Mouse (Mus musculus): Measurements from ENCODE around the gene Grhpr. TPM values are rescaled to one million over a fixed set of nuclear protein-coding genes. Genes with fewer than 3 reads are reported as not detected.

The Grhpr gene
- polyA plus RNA-seq, 1 experiment from 2014 or later = 29.2 TPM

- no peaks in the 10 kb centered on the region for H3K9me3 ChIP-seq
- 73% methylated on average over 9 of the region's 9 CpGs for WGBS
- H3K27ac ChIP-seq (replicated peaks) = no peak overlapping the region
- no peaks in the 10 kb centered on the region for H3K36me3 ChIP-seq
- H3K9ac ChIP-seq = no peak overlapping the region
- no peak for ATAC-seq (ENCODE audit: low FRiP score, low read depth)
- no peaks in the 10 kb centered on the region for H3K27me3 ChIP-seq
- no peak overlapping the region for H3K4me2 ChIP-seq
- no peaks in the 10 kb centered on the region for H3K4me1 ChIP-seq (replicated peaks)
- no peak overlapping the region for H3K4me3 ChIP-seq
These were observed 28.2 kb upstream of the Grhpr start for GRCm38 (mm10) chr4:44953041-44953440.

- no peaks in the 10 kb centered on the region for H3K9me3 ChIP-seq
- ATAC-seq (ENCODE audit: low FRiP score, low read depth) = no peak
- no peak overlapping the region for H3K4me3 ChIP-seq
- no peak overlapping the region for H3K4me2 ChIP-seq
- no peaks in the 10 kb centered on the region for H3K27me3 ChIP-seq
- H3K9ac ChIP-seq = no peak overlapping the region
- H3K4me1 ChIP-seq (replicated peaks) = no peaks in the 10 kb centered on the region
- whole genome bisulfite sequencing = 92% methylated on average over 9 of the region's 9 CpGs
- no peaks in the 10 kb centered on the region for H3K36me3 ChIP-seq
- no peak overlapping the region for H3K27ac ChIP-seq (replicated peaks)
These were observed 22.4 kb upstream of the Grhpr start for GRCm38 (mm10) chr4:44958776-44959175.

GRCm38 (mm10) chr4:44959220-44959619, 22.0 kb upstream of the Grhpr start:
- Histone ChIP-seq H3K4me3 (no peak overlapping the region), H3K36me3 (no peaks in the 10 kb centered on the region), H3K9me3 (no peaks in the 10 kb centered on the region), H3K27ac (replicated peaks) (no peak overlapping the region), H3K9ac (no peak overlapping the region), H3K27me3 (no peaks in the 10 kb centered on the region), H3K4me2 (no peak overlapping the region), H3K4me1 (replicated peaks) (no peaks in the 10 kb centered on the region)
- WGBS = 90% methylated on average over 13 of the region's 13 CpGs
- ATAC-seq (ENCODE audit: low FRiP score, low read depth) = no peak

GRCm38 (mm10) chr4:44963156-44963555, 18.0 kb upstream of the Grhpr start:
- Histone ChIP-seq H3K27me3 (no peaks in the 10 kb centered on the region), H3K9ac (no peak overlapping the region), H3K4me2 (no peak overlapping the region), H3K36me3 (no peaks in the 10 kb centered on the region), H3K4me1 (replicated peaks) (no peaks in the 10 kb centered on the region), H3K27ac (replicated peaks) (no peak overlapping the region), H3K9me3 (no peaks in the 10 kb centered on the region), H3K4me3 (no peak overlapping the region)
- WGBS = 76% methylated on average over 11 of the region's 11 CpGs
- no peak for ATAC-seq (ENCODE audit: low FRiP score, low read depth)

GRCm38 (mm10) chr4:44965175-44965574, 16.0 kb upstream of the Grhpr start:
- Histone ChIP-seq H3K4me1 (replicated peaks) (no peaks in the 10 kb centered on the region), H3K9me3 (no peaks in the 10 kb centered on the region), H3K9ac (no peak overlapping the region), H3K36me3 (no peaks in the 10 kb centered on the region), H3K4me3 (no peak overlapping the region), H3K27ac (replicated peaks) (no peak overlapping the region), H3K4me2 (no peak overlapping the region), H3K27me3 (no peaks in the 10 kb centered on the region)
- no peak for ATAC-seq (ENCODE audit: low FRiP score, low read depth)
- 88% methylated on average over 2 of the region's 2 CpGs for WGBS

- Histone ChIP-seq H3K27me3 (no peaks in the 10 kb centered on the region), H3K27ac (replicated peaks) (no peak overlapping the region), H3K4me3 (no peak overlapping the region), H3K4me1 (replicated peaks) (no peaks in the 10 kb centered on the region), H3K9ac (no peak overlapping the region), H3K4me2 (no peak overlapping the region), H3K36me3 (no peaks in the 10 kb centered on the region), H3K9me3 (no peaks in the 10 kb centered on the region)
- ATAC-seq (ENCODE audit: low FRiP score, low read depth) = no peak
- WGBS = 89% methylated on average over 3 of the region's 3 CpGs
These were observed 15.5 kb upstream of the Grhpr start for GRCm38 (mm10) chr4:44965736-44966135.

- H3K4me1 ChIP-seq (replicated peaks) = no peaks in the 10 kb centered on the region
- no peaks in the 10 kb centered on the region for H3K9me3 ChIP-seq
- no peaks in the 10 kb centered on the region for H3K36me3 ChIP-seq
- H3K27ac ChIP-seq (replicated peaks) = no peak overlapping the region
- no peak overlapping the region for H3K4me2 ChIP-seq
- no peaks in the 10 kb centered on the region for H3K27me3 ChIP-seq
- H3K4me3 ChIP-seq = no peak overlapping the region
- 87% methylated on average over 8 of the region's 8 CpGs for WGBS
- H3K9ac ChIP-seq = no peak overlapping the region
- ATAC-seq (ENCODE audit: low FRiP score, low read depth) = no peak
These were observed 13.8 kb upstream of the Grhpr start for GRCm38 (mm10) chr4:44967402-44967801.

GRCm38 (mm10) chr4:44970056-44970455, 11.1 kb upstream of the Grhpr start:
- WGBS = 92% methylated on average over 7 of the region's 7 CpGs
- Histone ChIP-seq H3K27me3 (no peaks in the 10 kb centered on the region), H3K4me2 (no peak overlapping the region), H3K9ac (no peak overlapping the region), H3K4me1 (replicated peaks) (peaks cover 5% of the 10 kb centered on the region; the same call in 1 of the 2 replicates), H3K4me3 (no peak overlapping the region), H3K9me3 (no peaks in the 10 kb centered on the region), H3K36me3 (no peaks in the 10 kb centered on the region), H3K27ac (replicated peaks) (no peak overlapping the region)
- no peak for ATAC-seq (ENCODE audit: low FRiP score, low read depth)

GRCm38 (mm10) chr4:44970612-44971110, 10.5 kb upstream of the Grhpr start:
- no peak overlapping the region for H3K27ac ChIP-seq (replicated peaks)
- H3K9ac ChIP-seq = no peak overlapping the region
- no peaks in the 10 kb centered on the region for H3K27me3 ChIP-seq
- H3K4me1 ChIP-seq (replicated peaks) = peaks cover 5% of the 10 kb centered on the region; the same call in 1 of the 2 replicates
- H3K9me3 ChIP-seq = no peaks in the 10 kb centered on the region
- H3K4me3 ChIP-seq = no peak overlapping the region
- no peak for ATAC-seq (ENCODE audit: low FRiP score, low read depth)
- H3K4me2 ChIP-seq = no peak overlapping the region
- WGBS = 25% methylated on average over 10 of the region's 10 CpGs
- H3K36me3 ChIP-seq = no peaks in the 10 kb centered on the region

- Histone ChIP-seq H3K27ac (replicated peaks) (no peak overlapping the region), H3K4me2 (peak overlapping the region; percentile 37), H3K4me3 (no peak overlapping the region), H3K27me3 (no peaks in the 10 kb centered on the region), H3K9me3 (no peaks in the 10 kb centered on the region), H3K36me3 (no peaks in the 10 kb centered on the region), H3K9ac (no peak overlapping the region), H3K4me1 (replicated peaks) (peaks cover 5% of the 10 kb centered on the region; the same call in 1 of the 2 replicates)
- WGBS = 12% methylated on average over 9 of the region's 9 CpGs
- 0 out of 2 replicates have a peak, but pooled peaks have one; percentile 52 for ATAC-seq (ENCODE audit: low FRiP score, low read depth)
These were observed 7.7 kb upstream of the Grhpr start for GRCm38 (mm10) chr4:44973450-44973849.

GRCm38 (mm10) chr4:44973871-44974270, 7.3 kb upstream of the Grhpr start:
- 57% methylated on average over 14 of the region's 14 CpGs for WGBS
- H3K4me1 ChIP-seq (replicated peaks) = peaks cover 5% of the 10 kb centered on the region; the same call in 1 of the 2 replicates
- H3K27me3 ChIP-seq = no peaks in the 10 kb centered on the region
- H3K4me2 ChIP-seq = peak overlapping the region; percentile 37
- ATAC-seq (ENCODE audit: low FRiP score, low read depth) = no peak; the same call in 1 of the 2 replicates
- no peaks in the 10 kb centered on the region for H3K36me3 ChIP-seq
- H3K9me3 ChIP-seq = no peaks in the 10 kb centered on the region
- H3K4me3 ChIP-seq = no peak overlapping the region
- H3K9ac ChIP-seq = no peak overlapping the region
- no peak overlapping the region for H3K27ac ChIP-seq (replicated peaks)

GRCm38 (mm10) chr4:44974331-44974730, 6.9 kb upstream of the Grhpr start:
- Histone ChIP-seq H3K4me2 (no peak overlapping the region), H3K27ac (replicated peaks) (no peak overlapping the region), H3K27me3 (no peaks in the 10 kb centered on the region), H3K4me3 (no peak overlapping the region), H3K36me3 (no peaks in the 10 kb centered on the region), H3K9ac (no peak overlapping the region), H3K4me1 (replicated peaks) (peaks cover 5% of the 10 kb centered on the region; the same call in 1 of the 2 replicates), H3K9me3 (no peaks in the 10 kb centered on the region)
- 81% methylated on average over 8 of the region's 8 CpGs for WGBS
- no peak for ATAC-seq (ENCODE audit: low FRiP score, low read depth)

GRCm38 (mm10) chr4:44976026-44976615, 5.1 kb upstream of the Grhpr start:
- Histone ChIP-seq H3K9me3 (no peaks in the 10 kb centered on the region), H3K27ac (replicated peaks) (no peak overlapping the region), H3K36me3 (no peaks in the 10 kb centered on the region), H3K4me2 (no peak overlapping the region), H3K4me3 (no peak overlapping the region), H3K9ac (no peak overlapping the region), H3K27me3 (no peaks in the 10 kb centered on the region), H3K4me1 (replicated peaks) (peaks cover 13% of the 10 kb centered on the region)
- 86% methylated on average over 6 of the region's 6 CpGs for WGBS
- no peak for ATAC-seq (ENCODE audit: low FRiP score, low read depth)
